Mouse (Mus musculus) lung, adult 18-20 months (tissue): ENCODE results near the gene Htra2.

ENCODE experiments used
- DNase-seq, 2 experiments: peaks; one replicate each; pipeline ENCODE4 v3.0.0; 2022; ENCODE audit warnings: mixed read lengths in 2 of 2

Gene Htra2

DNA sequence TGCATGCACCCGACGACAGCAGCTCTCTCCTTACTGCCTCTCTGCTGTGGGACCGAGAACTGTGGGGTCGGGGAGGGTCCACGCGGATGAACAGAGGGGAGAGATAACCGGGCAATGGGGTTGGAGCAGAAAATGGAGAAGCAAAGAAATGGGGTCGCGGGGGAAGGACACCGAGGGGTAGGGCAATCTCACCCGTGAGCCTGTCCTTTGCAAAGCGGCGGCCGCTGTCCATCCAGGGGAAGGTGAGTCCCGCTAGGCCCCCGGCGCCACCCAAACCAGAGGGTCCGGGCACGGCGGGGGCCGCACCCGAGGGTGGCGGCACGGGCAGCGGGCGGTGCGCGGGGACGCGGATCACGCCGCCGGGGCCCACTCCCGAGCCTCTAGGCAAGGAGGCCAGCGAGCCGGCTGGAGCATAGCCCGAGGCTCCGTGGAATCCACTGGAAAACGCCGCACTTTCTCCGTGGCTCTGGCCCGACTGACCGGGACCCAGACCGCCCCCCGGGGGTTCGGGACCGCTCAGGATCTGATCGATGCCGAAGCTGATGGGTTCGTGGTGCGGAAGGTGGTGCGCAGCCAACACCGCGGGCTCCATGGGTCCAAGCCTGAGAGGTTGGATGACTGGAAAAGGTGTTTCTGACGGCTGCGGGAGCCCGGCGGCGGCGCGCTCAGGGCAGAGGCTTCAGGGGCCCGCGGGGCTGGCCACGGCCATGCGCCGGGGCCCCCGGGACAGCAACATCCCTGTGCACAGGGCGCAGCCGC lies 14.6 kb upstream of the Htra2 start:
- DNase-seq, result no peak

GRCm38 (mm10) chr6:83068706-83069487 lies 13.8 kb upstream of the Htra2 start:
- no peak for DNase-seq

DNA sequence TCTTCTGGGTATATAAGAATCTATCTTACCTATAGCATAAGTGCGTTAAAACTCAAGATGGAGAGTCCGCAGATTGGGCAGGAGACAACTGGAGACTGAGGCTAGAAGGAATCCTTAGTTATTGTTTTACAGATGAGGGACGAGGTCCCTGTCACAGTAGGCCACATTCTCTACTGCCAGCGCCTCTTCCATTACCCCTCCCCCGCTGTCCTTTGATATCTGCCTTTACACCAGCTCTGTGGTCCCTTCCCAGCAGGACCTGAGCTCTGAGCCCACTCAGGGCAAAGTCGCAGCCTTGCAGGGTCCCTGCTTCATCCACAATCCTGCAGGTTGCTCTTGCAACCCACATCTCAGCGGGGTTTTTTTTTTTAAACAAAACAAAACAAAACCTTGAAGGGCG lies 13.1 kb upstream of the Htra2 start:
- DNase-seq, result no peak

DNA sequence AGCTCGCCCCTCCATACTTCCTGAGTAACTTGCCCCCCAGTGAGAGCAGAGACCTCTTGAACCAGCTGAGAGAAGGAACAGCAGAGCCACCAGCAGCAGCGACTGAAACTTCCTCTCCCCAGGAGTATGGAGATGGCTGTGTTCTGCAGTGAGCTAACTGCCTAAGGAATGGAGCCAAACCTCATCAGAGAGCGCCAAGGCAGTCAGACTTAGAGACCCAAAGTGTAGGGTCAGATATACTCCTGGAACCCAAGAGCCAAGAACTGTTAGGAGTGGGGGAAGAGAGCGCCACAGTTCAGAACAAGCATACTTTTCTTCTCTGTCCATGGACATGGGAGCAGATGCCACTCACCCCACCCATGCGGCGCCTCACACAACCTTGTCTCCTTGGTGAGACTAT lies 11.4 kb upstream of the Htra2 start:
- no peak for DNase-seq

DNA sequence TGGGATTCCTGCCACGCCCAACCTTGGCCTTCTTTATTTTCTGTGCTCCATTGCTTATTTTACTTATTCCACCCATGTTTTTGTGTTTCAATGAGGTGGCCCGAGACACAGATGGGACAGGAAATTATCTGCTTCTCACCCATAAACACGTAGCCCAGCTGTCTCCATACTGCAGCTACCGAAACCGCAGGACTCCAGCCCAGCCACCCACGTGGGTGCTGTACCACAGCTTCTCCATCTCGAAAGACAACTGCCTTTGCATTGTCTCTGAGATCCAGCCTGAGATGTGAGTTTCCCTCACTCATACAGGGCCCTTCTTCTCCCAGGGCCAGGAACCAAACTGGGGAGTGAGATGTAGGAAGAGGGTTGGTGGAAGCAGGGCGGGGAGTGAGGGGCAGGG lies 10.9 kb upstream of the Htra2 start:
- DNase-seq, result no peak

DNA sequence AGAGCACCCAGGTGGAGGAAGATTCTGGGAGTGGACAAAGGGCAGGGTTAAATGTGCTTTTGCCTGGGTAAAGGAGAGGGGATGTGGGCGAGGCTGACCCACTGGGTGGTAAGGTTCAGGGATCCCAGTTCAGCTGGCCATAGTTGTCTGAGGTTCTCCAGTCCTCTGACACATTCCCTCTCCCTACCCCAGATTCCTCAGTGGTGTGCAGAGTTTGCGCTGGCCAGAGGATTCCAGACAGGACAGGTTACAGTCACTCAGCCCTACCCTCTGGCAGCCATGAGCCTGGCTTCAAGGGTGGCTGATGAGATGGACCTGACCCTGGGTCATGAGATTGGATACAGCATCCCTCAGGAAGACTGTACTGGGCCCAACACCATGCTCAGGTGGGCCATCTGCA lies 3.7 kb upstream of the Htra2 start:
- DNase-seq, result no peak

DNA sequence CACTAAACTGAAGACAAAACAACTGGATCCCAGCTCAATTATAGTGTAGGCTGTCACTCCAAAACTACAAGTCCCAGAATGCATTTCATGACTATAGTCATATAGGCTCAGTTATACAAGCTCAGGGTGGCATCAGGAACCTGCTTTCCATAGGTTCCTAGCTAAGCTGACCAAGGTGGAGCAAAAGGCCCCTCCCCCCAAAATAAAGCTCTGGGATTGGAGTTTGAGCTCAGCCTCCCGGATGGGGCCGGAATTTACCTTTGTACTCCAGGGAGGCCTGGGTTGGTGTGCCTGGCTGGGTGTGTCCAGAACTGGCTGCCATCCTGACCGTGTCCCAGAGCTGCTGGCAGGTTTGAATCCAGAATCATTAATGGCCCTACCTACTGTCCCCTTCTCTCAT lies 2.7 kb upstream of the Htra2 start, which contains the start of gene Dqx1:
TSS of gene Dqx1 (plus strand) at position 55 of the 400 bp plus-strand sequence.
- DNase-seq, result peak; percentile 26 to 59

DNA sequence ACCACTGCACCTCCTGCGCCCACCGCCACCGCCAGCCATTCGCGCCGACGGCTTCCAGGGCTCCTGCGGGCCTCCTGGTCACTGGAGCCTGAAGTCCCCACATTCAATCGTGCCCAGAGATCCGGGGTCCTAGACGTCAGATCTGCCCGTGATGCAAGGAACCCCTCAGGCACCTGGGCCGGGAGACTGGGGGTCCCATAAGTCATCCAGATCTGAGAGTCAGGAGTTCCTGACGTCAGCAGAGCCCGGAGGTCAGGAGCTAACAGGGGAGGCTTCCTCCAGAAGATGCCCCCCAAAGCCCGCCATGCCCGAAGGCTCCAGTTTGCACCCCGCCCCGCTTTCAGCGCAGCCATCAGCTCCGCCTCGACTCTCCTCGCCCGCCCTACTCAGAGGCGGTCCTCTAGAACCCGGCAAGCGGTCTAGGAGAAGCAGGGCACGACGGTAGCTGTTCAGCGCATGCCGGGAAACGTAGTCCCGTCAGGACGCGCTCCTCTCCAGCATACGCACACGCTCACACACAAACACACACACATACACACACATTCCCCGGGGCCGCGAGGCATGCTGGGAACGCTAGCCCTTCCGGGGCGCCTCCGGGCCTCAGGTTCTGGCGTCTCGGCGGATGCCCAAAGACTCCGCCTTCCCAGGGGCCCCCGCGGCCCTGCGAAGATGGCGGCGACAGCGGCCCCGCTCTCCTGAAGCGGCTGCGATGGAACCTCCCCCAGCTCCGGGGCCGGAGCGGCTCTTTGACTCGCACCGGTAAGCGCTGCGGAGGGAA lies 810 bp downstream of the Htra2 start, which contains the start of gene Aup1:
TSS of gene Aup1 (plus strand) at position 448 of the 778 bp plus-strand sequence.
- peak; percentile 98 for DNase-seq

DNA sequence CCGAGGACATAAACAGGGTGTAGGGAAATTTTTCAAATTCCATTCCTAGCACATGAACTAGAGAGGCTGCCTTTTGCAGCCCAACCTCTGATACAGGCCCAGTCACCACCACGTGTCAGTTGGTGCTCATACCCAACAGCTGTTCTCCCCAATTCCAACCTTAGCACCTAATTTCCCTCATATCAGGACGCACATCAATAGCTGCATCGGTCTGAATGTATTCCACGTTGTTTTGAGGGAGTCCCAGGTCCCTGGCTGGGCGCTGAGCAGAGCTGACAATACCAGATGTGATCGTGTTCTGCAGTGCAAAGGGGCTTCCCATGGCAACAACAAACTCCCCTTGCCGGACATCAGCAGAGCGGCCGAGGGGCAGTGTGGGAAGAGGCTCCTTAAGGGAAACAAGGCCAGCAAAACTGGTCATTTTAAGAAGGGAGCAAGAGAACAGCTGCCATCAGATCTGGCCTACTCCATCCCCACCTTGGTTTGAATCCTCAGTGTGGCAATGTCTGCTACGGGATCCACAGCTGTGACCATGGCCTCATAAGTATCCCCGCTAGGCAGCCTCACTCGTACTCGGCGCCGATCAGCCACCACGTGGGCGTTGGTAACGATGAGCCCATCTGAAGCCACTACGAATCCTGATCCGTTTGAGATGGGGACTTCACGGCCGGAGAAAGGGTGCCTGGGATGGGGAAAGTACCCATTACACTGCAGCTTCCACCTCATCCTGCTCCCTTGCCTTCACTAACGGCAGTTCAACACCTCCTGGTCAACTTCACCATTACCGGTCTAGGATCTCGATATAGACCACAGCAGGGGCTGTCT lies 1.7 kb downstream of the Htra2 start:
- peak in 1 of 2 experiments; percentile 37 for DNase-seq

DNA sequence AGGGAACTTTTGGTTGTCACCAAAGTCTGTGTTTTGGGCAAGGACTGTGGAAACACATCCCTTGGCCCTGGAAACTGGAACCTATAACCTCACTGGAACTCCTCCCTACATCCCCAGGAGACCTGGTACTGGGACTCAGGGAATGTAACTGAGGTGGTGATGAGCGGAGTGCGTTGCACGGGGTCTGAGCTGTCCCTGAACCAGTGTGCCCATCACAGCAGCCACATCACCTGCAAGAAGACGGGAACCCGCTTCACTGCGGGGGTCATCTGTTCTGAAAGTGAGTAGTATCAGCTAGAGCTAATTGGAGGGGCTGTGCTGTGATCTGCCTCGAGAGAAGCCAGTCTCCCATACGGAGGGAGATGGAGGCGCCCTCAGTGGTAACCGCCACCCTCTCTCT lies 5.7 kb downstream of the Htra2 start:
- DNase-seq, result peak in 1 of 2 experiments; percentile 2

DNA sequence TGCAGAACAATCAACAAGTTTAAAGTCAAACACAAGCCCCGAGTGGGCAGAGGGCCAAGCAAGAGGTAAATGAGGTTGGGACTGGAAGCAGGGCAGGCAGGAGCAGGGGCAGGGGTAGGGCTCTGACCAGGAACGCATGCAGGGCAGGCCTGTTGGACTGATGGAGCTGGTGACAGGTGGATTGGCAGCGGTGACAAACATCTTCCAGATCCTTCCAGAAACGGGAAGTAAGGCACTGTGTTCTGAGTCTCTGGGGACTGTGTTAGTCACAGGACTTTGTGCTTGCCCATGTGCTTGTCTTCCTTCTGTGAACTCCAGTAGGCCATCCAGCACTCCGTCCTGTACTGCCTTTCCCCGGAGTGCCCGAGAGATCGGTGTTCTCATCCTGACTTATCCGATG lies 10.3 kb downstream of the Htra2 start:
- DNase-seq, result peak in 1 of 2 experiments; percentile 24

DNA sequence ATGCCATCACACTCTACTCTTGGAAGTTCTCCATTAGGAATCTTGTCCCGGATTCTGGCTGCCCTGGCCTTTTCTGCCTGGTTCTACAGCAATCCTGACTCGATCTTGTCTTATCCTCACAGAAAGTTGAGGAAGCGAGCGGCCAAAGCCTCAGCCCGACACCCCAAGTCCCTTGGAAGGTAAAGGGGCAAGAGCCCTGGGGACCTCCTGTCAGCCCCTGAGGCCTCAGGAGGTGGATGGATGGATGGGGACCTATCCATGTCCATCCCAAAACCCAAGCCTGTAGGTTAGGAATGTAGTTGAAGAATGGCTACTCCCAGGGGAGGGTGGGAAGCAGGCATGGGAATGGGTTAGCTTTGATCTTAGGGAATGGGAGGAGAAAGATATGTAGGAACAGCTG lies 11.1 kb downstream of the Htra2 start:
- DNase-seq, result no peak

GRCm38 (mm10) chr6:83043561-83043960 lies 11.5 kb downstream of the Htra2 start:
- no peak for DNase-seq

DNA sequence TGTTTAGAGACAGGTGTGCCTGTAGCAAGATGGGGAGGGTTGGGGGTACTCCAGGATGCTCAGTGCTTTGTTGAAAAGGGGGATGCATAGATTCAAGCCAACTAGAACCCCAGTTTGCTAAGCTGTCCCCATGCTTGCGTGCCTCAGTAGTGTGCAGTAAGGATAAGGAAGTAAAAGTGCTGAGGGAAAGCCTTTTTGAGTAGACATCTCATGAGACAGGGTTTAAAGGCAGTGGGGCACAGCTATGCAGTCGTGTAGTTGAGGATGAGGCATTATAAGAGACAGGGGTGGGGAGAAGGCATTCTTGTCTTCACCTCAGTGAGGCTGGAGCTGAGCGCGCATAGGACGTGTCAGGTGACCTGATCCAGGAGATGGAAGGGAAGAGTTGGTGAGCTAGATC lies 14.5 kb downstream of the Htra2 start:
- no peak for DNase-seq

DNA sequence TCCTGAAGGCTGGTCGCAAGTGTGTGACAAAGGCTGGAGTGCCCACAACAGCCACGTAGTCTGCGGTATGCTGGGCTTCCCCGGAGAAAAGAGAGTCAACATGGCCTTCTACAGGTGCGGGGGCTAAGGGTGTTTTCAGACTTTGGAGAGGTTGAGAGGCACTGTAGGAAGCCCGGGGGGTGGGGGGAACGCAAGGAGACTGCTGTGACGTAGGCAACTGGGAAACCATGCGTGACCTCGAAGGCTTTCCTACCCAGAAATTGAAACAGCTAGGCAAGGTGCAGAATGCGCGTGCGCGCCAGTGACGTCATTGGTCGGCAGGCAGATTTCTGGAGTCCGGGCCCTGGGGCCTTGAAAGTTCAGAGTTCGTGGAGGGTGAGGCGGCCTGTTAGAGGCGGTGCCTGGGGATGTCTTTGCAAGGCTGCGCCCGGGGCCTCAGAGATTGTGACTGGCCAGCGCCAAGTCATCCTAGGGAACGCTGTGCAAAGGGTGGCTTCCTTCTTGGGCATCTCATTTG lies 16.5 kb downstream of the Htra2 start:
- DNase-seq, result peak; percentile 95 to 97

DNA sequence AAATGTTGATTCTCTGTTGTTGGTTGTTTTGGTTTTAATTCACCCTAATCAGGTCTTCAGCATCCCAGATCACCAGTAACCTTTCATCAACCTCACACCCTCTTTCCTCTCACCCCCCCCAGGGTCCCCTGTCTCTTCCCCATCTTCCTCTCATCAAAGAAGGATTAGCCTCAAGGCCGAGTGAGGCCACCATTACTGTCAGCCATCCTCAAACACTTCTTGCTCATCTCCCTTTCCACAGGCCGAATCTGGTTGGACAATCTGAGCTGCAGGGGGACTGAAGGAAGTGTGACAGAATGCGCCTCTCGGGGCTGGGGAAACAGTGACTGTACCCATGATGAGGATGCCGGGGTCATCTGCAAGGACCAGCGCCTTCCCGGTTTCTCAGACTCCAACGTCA lies 17.9 kb downstream of the Htra2 start:
- DNase-seq, result no peak

- no peak for DNase-seq
Observed at GRCm38 (mm10) chr6:83034463-83035055, 20.5 kb downstream of the Htra2 start.

- DNase-seq, result peak; percentile 78 to 79
Observed at GRCm38 (mm10) chr6:83033249-83034185, 21.6 kb downstream of the Htra2 start, which contains the start of the genes Dok1 and Loxl3. Gene Dok1 (minus strand): TSS chr6:83033471. Gene Loxl3 (plus strand): TSS chr6:83034173.

GRCm38 (mm10) chr6:83032769-83033191 lies 22.3 kb downstream of the Htra2 start:
- DNase-seq, result peak; percentile 50

DNA sequence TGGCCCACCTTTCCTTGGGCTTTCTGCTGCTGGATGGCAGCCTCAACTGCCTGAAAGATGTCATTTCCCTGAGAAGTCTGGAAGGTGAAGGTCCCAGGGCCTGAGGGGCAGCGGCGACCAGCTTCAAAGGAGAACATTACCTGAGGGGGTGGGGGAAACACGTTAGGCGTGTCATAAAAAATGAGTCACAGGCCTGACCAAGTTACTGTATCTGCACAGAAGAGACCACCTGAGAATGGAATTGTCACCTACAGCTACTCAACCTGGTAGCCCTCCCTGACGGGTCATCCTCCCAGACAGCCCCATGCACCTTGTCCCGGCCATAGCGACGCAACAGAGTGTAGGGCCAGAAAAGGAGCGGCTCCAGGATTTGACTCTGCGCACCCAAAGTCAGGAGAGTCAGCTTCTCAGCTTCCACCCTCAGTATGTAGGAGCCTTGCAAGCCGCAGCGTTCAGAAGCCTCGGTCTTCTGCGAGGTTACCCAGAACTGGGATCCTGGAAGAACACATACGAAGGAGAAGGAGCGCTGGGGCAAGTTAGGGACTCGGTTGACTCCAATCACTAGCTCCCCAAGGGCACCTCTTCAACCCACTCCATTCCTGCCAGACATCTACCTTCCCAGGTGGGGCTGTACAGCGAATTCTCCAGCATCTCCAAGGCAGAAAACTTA lies 23.0 kb downstream of the Htra2 start:
- DNase-seq, result no peak
